Mouse (Mus musculus) ovary, postnatal 14 days (tissue): ENCODE measurements at regions not wholly inside any gene's neighbourhood (a gene's known extent, or its start where the extent isn't known, plus 50 kb on each side); places are given as distances from the start of the nearest gene placed in this dataset.
A peak's percentile ranks its signal among the peaks of the same experiment; 100 is the strongest.

ENCODE experiments used
- DNase-seq: peaks from one replicate; pipeline ENCODE4 v3.0.0; 2022; ENCODE audit warnings: low spot score

DNA sequence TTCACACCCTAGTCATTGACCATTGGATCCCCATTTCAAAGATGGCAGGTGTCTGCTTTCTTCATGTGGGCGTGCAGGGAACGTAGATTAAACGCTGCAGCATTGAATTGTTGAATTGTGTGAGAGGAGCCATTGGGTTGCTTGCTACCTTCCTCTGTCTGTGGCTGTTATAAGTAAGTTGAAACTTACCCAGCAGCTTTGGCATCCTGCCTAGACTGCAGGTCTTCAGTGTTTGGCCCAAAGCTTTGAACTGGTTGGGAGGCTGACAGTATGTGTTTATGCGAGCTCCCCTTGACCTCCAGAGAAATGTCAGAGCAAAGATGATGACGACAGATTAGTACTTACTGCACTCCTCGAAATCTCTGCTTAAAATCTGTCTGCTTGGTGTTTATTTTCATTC, 473.8 kb downstream of the Irx1 start:
- no peak for DNase-seq

DNA sequence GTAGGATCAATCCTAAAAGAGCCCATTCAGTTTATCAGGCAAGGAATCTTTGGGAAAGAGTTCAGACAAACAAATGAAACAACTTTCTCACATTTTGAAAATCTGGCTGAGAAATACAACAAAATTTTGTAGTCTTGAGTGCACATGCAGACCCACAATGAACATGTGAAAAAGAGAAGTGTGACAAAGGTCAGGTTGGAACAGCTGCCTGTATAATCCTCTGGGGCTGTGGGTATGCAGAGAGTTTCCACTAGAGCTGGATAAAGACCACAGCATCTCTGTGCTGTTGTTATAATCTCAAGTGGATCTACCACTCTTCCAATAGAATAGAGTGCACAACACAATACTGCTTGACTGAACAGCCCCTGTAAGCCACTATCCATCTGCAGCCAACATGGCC, 482.3 kb downstream of the Irx1 start:
- DNase-seq, result no peak

- no peak for DNase-seq
These were observed 502.0 kb downstream of the Irx1 start for GRCm38 (mm10) chr13:71461552-71461951.

DNA sequence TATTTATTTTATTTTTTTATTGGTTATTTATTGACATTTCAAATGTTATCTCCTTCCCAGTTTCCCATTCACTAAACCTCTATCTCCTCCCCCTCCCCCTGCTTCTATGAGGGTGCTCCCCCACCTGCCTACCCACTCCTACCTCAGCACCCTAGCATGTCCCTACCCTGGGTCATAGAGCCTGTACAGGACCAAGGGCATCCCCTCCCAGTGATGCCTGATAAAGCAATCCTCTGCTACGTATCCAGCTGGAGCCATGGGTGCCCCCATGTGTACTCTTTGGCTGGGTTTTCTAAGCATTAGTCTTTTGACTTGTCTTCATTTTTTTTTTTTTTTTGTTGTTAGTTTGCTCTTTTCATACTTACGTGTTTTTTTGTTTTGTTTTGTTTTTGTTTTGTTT, 502.9 kb downstream of the Irx1 start:
- no peak for DNase-seq

DNA sequence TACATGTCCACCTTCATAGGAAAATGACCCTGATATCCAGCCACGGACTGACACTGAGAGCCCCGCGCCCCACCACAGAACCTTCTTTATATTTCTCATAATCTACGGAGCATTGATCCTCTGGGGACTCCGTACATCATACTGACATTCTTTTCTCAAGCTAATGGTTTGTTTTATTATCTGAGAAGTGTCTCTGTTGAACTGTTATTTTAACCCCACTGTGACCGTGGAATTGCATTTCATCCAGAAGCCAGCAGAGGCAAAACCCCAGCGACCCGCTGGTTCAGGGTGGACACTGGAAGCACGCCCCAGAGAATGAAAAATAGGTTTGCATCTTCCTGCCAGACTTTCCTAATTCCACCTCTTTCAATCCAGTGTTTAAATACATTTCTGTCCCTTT, 503.4 kb downstream of the Irx1 start:
- DNase-seq, result no peak

DNA sequence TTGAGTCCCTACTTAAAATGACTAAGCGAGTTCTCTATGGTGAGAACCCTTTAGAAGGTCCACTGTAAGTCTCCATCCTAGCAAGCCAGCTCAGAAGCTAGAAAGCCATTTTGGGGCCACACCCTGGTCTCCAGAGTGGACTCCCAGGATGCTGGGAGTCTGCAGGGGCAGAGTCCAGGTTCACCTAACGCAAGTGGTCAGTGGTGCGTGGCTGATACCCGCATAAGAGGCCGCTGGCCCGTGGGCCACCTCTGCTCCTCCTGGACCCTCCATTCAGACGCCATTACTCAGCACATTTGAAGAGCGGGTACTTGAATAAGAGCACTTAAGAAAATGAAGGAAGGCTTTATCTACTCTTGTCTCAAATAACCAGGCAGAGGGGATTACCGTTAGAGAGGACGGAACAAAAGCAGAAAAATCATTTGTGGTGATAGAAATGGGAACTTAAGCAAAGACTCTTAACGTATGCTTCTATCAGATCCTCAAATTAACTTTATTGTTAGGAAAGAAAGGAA, 504.4 kb downstream of the Irx1 start:
- DNase-seq, result no peak

- peak; percentile 60 for DNase-seq
These were observed 505.2 kb downstream of the Irx1 start for GRCm38 (mm10) chr13:71458061-71458935.

DNA sequence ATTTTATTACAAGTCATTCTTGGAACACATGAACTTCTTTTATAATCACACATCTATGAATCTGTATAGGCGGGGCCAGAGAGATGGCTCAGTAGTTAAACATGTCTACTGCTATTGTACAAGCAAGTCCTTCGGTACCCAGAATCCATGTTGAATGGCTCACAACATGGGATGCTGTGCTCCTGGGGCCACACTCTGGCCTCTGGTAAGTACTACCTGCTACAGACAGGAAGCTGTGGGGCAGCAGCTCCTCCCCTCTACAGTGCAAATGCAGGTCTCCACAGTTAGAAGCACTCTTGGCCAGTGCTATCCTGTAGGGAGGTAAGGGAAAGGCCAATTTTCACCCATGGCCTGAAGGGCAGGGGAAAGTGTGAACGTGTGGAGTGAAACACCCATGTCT, 506.0 kb downstream of the Irx1 start:
- DNase-seq, result no peak

DNA sequence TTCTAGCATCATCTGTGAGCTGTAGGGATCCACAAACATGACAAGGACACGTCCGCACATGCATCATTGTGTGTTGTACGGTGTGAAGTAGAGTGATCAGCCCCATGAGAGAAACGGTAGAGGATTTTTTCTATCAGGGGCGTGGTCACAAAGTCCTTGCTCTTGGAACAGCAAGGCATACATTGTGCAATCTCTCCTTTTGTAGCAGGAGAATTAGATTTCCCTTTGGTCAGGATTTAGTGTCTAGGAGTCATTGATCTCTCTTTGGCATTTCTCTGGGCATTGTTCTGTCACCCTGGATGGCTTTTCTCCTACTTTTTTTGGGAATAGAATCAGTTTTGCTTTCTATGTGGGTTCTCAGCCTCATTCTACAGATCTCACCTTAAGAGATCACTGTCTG, 511.3 kb downstream of the Irx1 start:
- DNase-seq, result no peak

DNA sequence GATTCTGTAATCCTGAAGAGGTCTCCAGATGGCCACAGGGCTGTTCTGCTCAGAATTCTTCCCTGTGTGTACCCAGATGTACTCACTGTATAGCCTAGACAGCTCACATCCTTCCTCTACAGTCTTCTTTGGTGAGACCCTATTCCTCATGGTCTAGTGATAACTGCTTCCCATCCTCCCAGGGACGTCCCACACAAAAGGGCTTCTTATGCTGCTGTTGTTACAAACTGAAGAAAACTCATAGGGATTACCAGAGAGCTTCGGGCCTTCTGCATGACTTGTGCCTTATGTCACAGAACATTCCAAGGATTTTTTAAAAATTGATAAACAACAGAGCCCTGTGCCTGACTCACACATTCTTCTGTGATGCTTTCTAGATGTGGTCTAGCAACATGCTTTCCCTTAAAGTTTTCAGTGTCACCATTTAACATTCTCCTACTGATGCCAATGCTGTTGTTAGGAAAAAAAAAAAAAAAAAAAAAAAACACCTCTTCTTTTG, 525.9 kb downstream of the Irx1 start:
- DNase-seq, result no peak

- no peak for DNase-seq
These were observed 559.6 kb downstream of the Irx1 start for GRCm38 (mm10) chr13:71403654-71404560.

GRCm38 (mm10) chr13:71393716-71394309, 552.2 kb upstream of the Adamts16 start:
- DNase-seq, result no peak

DNA sequence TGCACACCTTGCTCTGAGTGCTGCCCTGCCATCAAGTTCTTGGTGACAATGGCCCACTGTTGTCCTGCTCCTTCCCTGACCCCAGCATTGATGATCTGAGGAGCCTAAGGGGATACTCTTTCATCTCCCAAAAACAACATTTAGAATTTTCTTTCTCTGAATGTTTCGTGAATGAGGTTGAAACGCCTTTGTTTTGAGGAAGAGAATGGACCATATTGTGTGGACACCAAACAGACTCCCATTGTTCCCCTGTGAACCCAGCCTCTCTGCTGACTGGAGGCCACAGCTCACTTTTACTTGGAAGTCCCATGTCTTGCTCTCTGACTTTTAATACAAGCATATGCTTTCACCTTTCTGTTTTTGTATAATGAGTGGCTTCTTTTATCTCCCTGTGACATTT, 537.0 kb upstream of the Adamts16 start:
- no peak for DNase-seq

GRCm38 (mm10) chr13:71375909-71376606, 534.4 kb upstream of the Adamts16 start:
- DNase-seq, result no peak

DNA sequence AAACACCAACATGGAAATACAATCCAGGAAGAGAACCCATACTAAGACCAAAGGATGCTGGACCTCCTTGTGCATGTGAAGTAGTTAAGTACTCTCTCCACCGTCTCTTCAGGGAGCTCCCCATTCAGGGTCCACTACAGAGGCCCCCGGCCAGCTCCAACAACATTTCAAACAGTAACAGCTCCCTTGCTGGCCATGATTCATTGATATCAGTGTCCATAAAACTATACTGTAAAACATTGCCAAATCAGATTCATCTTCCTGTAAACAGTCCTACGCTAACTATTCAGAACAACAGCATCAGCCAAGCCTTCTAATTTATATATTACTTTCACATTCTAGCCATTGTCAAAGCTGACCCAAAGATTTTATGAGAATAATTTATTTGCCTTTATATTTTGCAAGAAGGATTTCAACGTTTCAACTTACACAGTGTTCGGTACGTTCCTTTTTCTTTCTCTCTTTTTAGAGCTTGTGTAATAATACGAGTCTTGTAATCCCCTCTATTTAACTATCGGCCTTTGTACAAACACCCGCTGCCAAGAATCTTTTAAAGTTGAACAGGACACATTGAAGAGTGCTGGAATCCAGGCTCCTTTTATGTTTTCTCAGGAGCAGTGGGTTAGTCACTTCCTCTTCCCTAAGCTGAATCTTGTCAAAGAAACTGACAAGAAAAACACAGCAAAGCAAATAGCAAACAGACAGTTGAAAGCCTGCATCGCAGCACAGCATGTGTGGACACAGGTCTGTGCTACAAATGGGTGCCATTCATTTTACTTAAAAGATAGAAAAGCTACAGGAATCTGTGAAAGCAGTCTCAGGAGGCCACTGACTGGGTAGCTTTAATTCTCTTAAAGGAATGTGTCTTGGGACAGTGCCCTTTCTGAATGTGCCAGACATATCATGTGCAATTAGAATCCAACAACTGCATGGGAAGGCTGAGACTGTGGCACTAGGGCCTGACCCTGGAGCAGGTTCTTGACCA, 531.4 kb upstream of the Adamts16 start:
- DNase-seq, result no peak

DNA sequence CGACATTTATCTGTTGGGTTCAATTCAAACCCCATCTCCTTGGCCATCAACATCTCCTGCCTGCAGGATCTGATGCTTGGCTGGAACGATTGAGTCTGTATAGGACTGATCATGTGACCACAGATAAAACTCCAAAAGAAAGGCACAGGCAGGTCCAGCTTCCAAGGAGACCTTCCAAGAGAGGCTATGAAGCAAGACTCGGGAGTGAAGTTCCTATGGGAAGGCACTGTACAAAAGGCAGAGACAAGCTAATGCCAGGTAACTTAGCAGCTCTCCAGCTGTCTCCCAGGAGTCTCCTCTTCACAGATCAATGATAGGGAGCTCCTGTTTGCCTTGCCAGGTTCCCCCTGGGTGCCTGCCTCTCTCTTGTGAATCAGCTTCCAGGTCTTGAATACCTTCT, 528.2 kb upstream of the Adamts16 start:
- DNase-seq, result no peak

- no peak for DNase-seq
These were observed 523.6 kb upstream of the Adamts16 start for GRCm38 (mm10) chr13:71365261-71365660.

DNA sequence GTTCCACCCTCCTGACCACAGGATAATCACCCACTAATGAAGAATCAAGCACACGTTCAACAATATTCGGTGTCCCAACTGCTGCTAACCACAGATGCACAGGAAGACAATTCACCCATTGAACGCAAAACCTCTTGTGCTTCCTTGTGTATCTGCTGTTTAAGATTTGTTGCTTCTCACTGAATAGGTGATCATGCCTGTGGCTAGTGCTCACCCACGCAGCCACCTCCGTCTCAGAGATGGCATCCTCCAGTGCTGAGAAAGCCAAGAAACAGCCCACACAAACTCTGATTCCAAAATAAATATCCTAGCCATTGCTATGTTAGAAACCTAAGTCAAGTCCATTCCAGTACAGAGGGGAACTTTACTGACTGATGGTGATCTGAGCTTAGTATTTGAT, 520.7 kb upstream of the Adamts16 start:
- no peak for DNase-seq

- DNase-seq, result no peak
These were observed 517.5 kb upstream of the Adamts16 start for GRCm38 (mm10) chr13:71359112-71359511.

DNA sequence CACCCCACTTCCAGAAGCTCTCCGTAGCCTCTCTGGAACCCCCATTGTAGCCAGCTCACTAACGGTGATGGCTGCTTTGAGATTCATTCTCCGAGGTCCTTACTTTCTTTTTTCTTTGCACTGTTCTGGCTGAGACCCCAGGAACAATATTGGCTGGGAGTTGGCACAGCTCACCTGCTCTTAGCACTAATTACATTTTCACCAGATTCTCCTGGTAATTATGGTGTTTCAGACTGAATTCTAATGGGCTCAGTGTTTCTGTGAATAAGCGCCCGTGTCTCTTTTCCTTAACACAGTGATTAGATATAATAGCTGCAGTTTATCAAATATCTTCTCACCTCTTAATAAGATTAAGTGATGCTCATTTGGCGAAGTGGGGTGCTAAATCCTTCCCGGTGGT, 509.2 kb upstream of the Adamts16 start:
- no peak for DNase-seq
